Mouse (Mus musculus) ES-Bruce4 (cell line): Measurements from ENCODE around the gene Dpm3. TPM values are rescaled to one million over a fixed set of nuclear protein-coding genes. Genes with fewer than 3 reads are reported as not detected.

Source experiments
- H3K27ac ChIP-seq: 2 replicates; pipeline ENCODE4 v1.5.1; 2012; ENCODE audit warnings: low read length, inconsistent platforms; ENCODE audit not compliant: insufficient read depth
- H3K27me3 ChIP-seq: 2 replicates; pipeline ENCODE4 v1.6.1; 2012; ENCODE audit warnings: mild to moderate bottlenecking, low read length, inconsistent platforms; ENCODE audit not compliant: control insufficient read depth, poor library complexity, insufficient read depth, severe bottlenecking
- H3K36me3 ChIP-seq: 2 replicates; pipeline ENCODE4 v1.6.1; 2012; ENCODE audit warnings: inconsistent platforms, mild to moderate bottlenecking, low read length, moderate library complexity; ENCODE audit not compliant: control insufficient read depth, poor library complexity, insufficient read depth, severe bottlenecking
- H3K4me1 ChIP-seq: one replicate; pipeline ENCODE4 v1.8.1; 2011; ENCODE audit warnings: low read length; ENCODE audit not compliant: control insufficient read depth, insufficient read depth
- H3K4me3 ChIP-seq: 2 replicates; pipeline ENCODE4 v1.5.1; 2011; ENCODE audit warnings: low read depth, mild to moderate bottlenecking, low read length
- H3K9ac ChIP-seq: 2 replicates; pipeline ENCODE4 v1.6.1; 2012; ENCODE audit warnings: low read depth, mild to moderate bottlenecking, inconsistent platforms; ENCODE audit not compliant: poor library complexity, severe bottlenecking
- H3K9me3 ChIP-seq: replicated peaks from 2 replicates; pipeline ENCODE4 v1.6.1; 2012; ENCODE audit warnings: mild to moderate bottlenecking, low read length, inconsistent platforms; ENCODE audit not compliant: control insufficient read depth, poor library complexity, insufficient read depth, severe bottlenecking
- CTCF ChIP-seq: IDR thresholded peaks from one replicate; pipeline ENCODE4 v1.8.1; 2011; ENCODE audit warnings: low read depth, low read length
- EP300 ChIP-seq: IDR thresholded peaks from 2 replicates; pipeline ENCODE4 v1.6.1; 2011; ENCODE audit warnings: low read depth, low read length; ENCODE audit not compliant: insufficient read depth
- POLR2A ChIP-seq: IDR thresholded peaks from one replicate; pipeline ENCODE4 v1.8.1; 2011; ENCODE audit warnings: low read length; ENCODE audit not compliant: insufficient read depth
- polyA plus RNA-seq: library from polyadenylated mRNA; stranded (reverse); fragments of >200 nt; gene quantifications from 2 replicates; pipeline ENCODE4 v1.2.4, GENCODE M21; 2011; ENCODE audit warnings: low read depth; ENCODE audit not compliant: missing spikeins, insufficient read depth, insufficient read length

Dpm3 gene
- polyA plus RNA-seq, 1 experiment: 36.7 TPM

- Histone ChIP-seq H3K36me3 (no peaks in the 10 kb centered on the region), H3K4me1 (peaks cover 10% of the 10 kb centered on the region), H3K9me3 (no peaks in the 10 kb centered on the region), H3K27ac (no peak overlapping the region), H3K27me3 (no peaks in the 10 kb centered on the region), H3K4me3 (no peak overlapping the region), H3K9ac (no peak overlapping the region)
- TF ChIP-seq EP300: no peak
- TF ChIP-seq CTCF: no peak
- TF ChIP-seq POLR2A: no peak
Measured at GRCm38 (mm10) chr3:89224796-89225195, 34.4 kb upstream of the Dpm3 start.

GRCm38 (mm10) chr3:89225321-89225815 is 33.8 kb upstream of the Dpm3 start:
- Histone ChIP-seq H3K27me3 (no peaks in the 10 kb centered on the region), H3K36me3 (no peaks in the 10 kb centered on the region), H3K4me1 (peaks cover 10% of the 10 kb centered on the region), H3K9ac (no peak overlapping the region), H3K4me3 (peak overlapping the region; percentile 9; the same call in 1 of the 2 replicates), H3K27ac (peak overlapping the region; percentile 64), H3K9me3 (no peaks in the 10 kb centered on the region)
- TF ChIP-seq EP300 (no peak), POLR2A (no peak), CTCF (no peak)

- TF ChIP-seq CTCF: no peak
- peak; percentile 84 for TF ChIP-seq EP300
- Histone ChIP-seq H3K27me3 (no peaks in the 10 kb centered on the region), H3K27ac (peak overlapping the region; percentile 68), H3K4me3 (peak overlapping the region; percentile 58), H3K36me3 (no peaks in the 10 kb centered on the region), H3K9ac (peak overlapping the region; percentile 51), H3K4me1 (peaks cover 10% of the 10 kb centered on the region), H3K9me3 (no peaks in the 10 kb centered on the region)
Measured at GRCm38 (mm10) chr3:89225918-89226317, 33.2 kb upstream of the Dpm3 start.

GRCm38 (mm10) chr3:89226361-89226760 is 32.8 kb upstream of the Dpm3 start:
- Histone ChIP-seq H3K9me3 (no peaks in the 10 kb centered on the region), H3K4me3 (peak overlapping the region; percentile 58), H3K27me3 (no peaks in the 10 kb centered on the region), H3K9ac (peak overlapping the region; percentile 51), H3K36me3 (no peaks in the 10 kb centered on the region), H3K4me1 (peaks cover 10% of the 10 kb centered on the region), H3K27ac (peak overlapping the region; percentile 68)
- TF ChIP-seq POLR2A (no peak), CTCF (no peak), EP300 (no peak)

- Histone ChIP-seq H3K9ac (peak within 1 kb of the TSS; percentile 51), H3K27me3 (no peaks in the 10 kb centered on the region), H3K9me3 (no peaks in the 10 kb centered on the region), H3K36me3 (no peaks in the 10 kb centered on the region), H3K4me1 (peaks cover 10% of the 10 kb centered on the region), H3K4me3 (peak within 1 kb of the TSS; percentile 65), H3K27ac (peak within 1 kb of the TSS; percentile 68)
- no peak for TF ChIP-seq EP300
- TF ChIP-seq CTCF: no peak
- no peak for TF ChIP-seq POLR2A
Measured at GRCm38 (mm10) chr3:89226900-89227299, 32.3 kb upstream of the Dpm3 start, which contains the start of gene Mtx1. Gene Mtx1, minus strand, starts transcription at chr3:89227088.

- TF ChIP-seq EP300 (no peak), CTCF (no peak), POLR2A (no peak)
- H3K27ac ChIP-seq: peak overlapping the region; percentile 60
- no peaks in the 10 kb centered on the region for H3K36me3 ChIP-seq
- H3K4me3 ChIP-seq: peak overlapping the region; percentile 65
- no peaks in the 10 kb centered on the region for H3K27me3 ChIP-seq
- H3K4me1 ChIP-seq: peaks cover 10% of the 10 kb centered on the region
- H3K9me3 ChIP-seq: no peaks in the 10 kb centered on the region
- peak overlapping the region; percentile 51 for H3K9ac ChIP-seq
Measured at GRCm38 (mm10) chr3:89227307-89228179, 31.6 kb upstream of the Dpm3 start.
